Mouse (Mus musculus): ENCODE measurements around the gene Mab21l2. TPM values are rescaled to one million over a fixed set of nuclear protein-coding genes. Genes with fewer than 3 reads are reported as not detected.

Gene Mab21l2
- polyA plus RNA-seq, 1 experiment from 2014 or later = 246 TPM

DNA sequence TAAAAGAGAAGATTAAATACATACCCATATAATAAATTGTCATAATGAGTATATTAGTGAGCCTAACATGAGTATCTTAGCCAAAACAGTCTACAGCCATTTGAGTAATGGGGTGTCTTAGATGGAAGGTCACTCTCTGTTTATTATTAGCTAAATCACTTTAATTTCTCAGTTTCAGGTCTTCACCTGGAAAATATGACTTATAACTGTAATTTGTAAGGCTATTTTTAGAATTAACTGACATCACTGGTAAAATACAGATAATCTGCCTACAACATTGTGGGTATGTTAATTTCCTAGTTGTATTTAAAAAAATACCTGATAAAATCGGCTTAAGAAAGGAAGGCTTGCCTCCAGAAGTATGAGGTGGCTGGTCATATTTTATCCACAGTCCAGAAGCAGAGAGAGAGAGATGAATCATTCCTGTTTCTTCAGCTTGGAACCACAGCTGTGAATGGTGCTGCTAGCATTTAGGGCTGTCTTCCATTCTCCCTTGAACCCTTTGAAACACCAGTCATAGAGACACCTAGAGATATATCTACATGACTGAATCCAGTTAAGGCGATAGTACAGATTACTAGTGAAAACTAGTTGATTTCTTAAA, 29.8 kb downstream of the Mab21l2 start:
- Histone ChIP-seq H3K9me3 (ENCODE audit: control insufficient read depth, low read length) (no peaks in the 10 kb centered on the region), H3K4me1 (ENCODE audit: control insufficient read depth, insufficient read depth, low read length) (no peaks in the 10 kb centered on the region), H3K36me3 (ENCODE audit: control insufficient read depth, insufficient read depth, low read length) (no peaks in the 10 kb centered on the region), H3K4me3 (ENCODE audit: low read depth, low read length) (no peak overlapping the region), H3K27me3 (ENCODE audit: control insufficient read depth, insufficient read depth, low read length) (no peaks in the 10 kb centered on the region), H3K4me2 (ENCODE audit: low read depth, low read length) (no peak overlapping the region), H3K27ac (ENCODE audit: low read depth, low read length) (no peak overlapping the region), H3K9ac (replicated peaks; ENCODE audit: low read depth, low read length) (no peak overlapping the region)
- no peak for ATAC-seq (ENCODE audit: low read depth)
- WGBS = 82% methylated on average over 2 of the region's 2 CpGs

DNA sequence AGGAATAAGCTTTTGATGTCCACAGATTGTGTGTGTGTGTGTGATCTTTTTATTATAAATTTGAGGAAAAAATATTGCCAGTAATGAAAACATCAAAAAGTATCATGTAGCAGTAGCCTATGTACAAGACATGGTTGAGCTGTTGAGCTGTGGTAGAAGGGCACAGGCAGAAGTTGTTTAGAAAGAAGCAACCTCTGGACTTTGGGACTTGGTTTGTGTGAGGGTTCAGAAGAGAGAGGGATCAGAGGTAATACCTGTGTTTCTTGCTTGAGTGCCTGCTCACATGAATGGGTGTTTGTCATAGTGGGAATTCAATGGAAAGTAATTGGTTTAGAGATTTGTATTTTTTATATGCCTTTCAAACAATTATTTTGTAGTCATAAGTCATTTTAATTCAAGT, 47.8 kb downstream of the Mab21l2 start:
- no peak overlapping the region for H3K9ac ChIP-seq (replicated peaks; ENCODE audit: low read depth, low read length)
- H3K9me3 ChIP-seq (ENCODE audit: control insufficient read depth, low read length) = no peaks in the 10 kb centered on the region
- no peaks in the 10 kb centered on the region for H3K4me1 ChIP-seq (ENCODE audit: control insufficient read depth, insufficient read depth, low read length)
- no peak overlapping the region for H3K27ac ChIP-seq (ENCODE audit: low read depth, low read length)
- ATAC-seq (ENCODE audit: low read depth) = no peak
- H3K27me3 ChIP-seq (ENCODE audit: control insufficient read depth, insufficient read depth, low read length) = no peaks in the 10 kb centered on the region
- no peaks in the 10 kb centered on the region for H3K36me3 ChIP-seq (ENCODE audit: control insufficient read depth, insufficient read depth, low read length)
- no peak overlapping the region for H3K4me2 ChIP-seq (ENCODE audit: low read depth, low read length)
- no peak overlapping the region for H3K4me3 ChIP-seq (ENCODE audit: low read depth, low read length)

All from neural tube, embryonic 14.5 days (tissue).